Mouse (Mus musculus): Measurements from ENCODE around the gene Kctd11. TPM values are rescaled to one million over a fixed set of nuclear protein-coding genes. Genes with fewer than 3 reads are reported as not detected.
A peak's percentile ranks its signal among the peaks of the same experiment; 100 is the strongest.
"Not testable (repeated sequence)": the region's sequence is repeated elsewhere in the genome, so short reads cannot be mapped to it uniquely, and the experiment has no call there.

Gene Kctd11
- total and polyA plus RNA-seq, 3 experiments: 1.8 to 3.9 (median 2.1) TPM

DNA sequence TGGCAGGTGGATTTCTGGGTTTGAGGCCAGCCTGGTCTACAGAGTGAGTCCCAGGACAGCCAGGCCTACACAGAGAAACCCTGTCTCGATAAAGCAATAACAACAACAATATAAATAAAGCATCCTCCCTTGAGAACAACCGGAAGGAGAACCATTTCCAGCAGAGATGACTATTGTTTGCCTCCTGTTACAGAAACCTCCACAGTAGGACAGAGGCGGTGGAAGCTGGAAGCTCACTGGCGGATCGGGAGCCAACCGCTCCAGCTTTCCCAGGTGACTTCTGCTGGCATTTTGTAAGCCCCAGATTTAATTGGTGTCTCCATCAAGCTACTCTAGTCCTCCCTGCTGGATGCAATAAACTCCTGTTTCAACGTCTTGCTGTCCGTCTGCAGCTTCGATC is 15.6 kb downstream of the Kctd11 start:
- Histone ChIP-seq H3K27ac (ENCODE audit: insufficient read depth, low read depth) (no peak overlapping the region), H3K4me2 (ENCODE audit: insufficient read depth, low read depth, poor library complexity, severe bottlenecking) (no peak overlapping the region), H3K79me2 (replicated peaks; ENCODE audit: control insufficient read depth, extremely low read depth, insufficient read depth, poor library complexity, severe bottlenecking) (no peaks in the 10 kb centered on the region), H3K27me3 (replicated peaks) (peaks cover 23% of the 10 kb centered on the region), H3K4me3 (replicated peaks in 1 of 3; ENCODE audit: low read depth in 2 of 3, low read length in 2 of 3, poor library complexity in 1 of 3) (no peak overlapping the region), H3K9ac (ENCODE audit: insufficient read depth, low read depth) (no peak overlapping the region), H3K4me1 (ENCODE audit: control insufficient read depth in 1 of 2, insufficient read depth in 2 of 2) (peaks cover 0 to 3% of the 10 kb centered on the region in 2 experiments; a peak in 1 of 4 replicates), H3K9me3 (replicated peaks; ENCODE audit: low read length) (no peaks in the 10 kb centered on the region), H3K36me3 (replicated peaks in 1 of 2; ENCODE audit: control insufficient read depth in 1 of 2, insufficient read depth in 1 of 2, low read length in 1 of 2) (no peaks in the 10 kb centered on the region)
- TF ChIP-seq JUN (IDR thresholded peaks at IDR 0.05; ENCODE audit: insufficient read depth, low read depth, low read length) (no peak), USF1 (IDR thresholded peaks at IDR 0.05; ENCODE audit: low read depth, low read length) (no peak), MXI1 (IDR thresholded peaks at IDR 0.05; ENCODE audit: low read depth, low read length) (no peak), SMC3 (IDR thresholded peaks at IDR 0.05; ENCODE audit: low read depth, low read length) (no peak), SIN3A (IDR thresholded peaks at IDR 0.05; ENCODE audit: low read length) (no peak), POLR2AphosphoS2 (IDR thresholded peaks at IDR 0.05; ENCODE audit: low read depth, low read length) (no peak), RCOR1 (conservative IDR thresholded peaks at IDR 0.05; ENCODE audit: low read depth, low read length) (no peak), MAX (IDR thresholded peaks at IDR 0.05; ENCODE audit: low read length) (no peak), HCFC1 (IDR thresholded peaks at IDR 0.05; ENCODE audit: low read depth, low read length) (no peak), ZC3H11A (IDR thresholded peaks at IDR 0.05; ENCODE audit: low read depth, low read length) (no peak), ZNF384 (IDR thresholded peaks at IDR 0.05; ENCODE audit: low read depth, low read length) (no peak), BHLHE40 (IDR thresholded peaks at IDR 0.05; ENCODE audit: low read depth, low read length) (no peak), GABPA (IDR thresholded peaks at IDR 0.05; ENCODE audit: insufficient replicate concordance, low read depth, low read length) (no peak)
- DNase-seq (ENCODE audit: extremely low read depth): no peak
- in situ Hi-C loops (cut with MboI; ENCODE audit: low pct_ligation_motif_present, low pct_unique_long_range_greater_than_20kb, low sequenced_read_pairs) (no loop called here), dilution Hi-C loops (cut with MboI; ENCODE audit: extremely low pct_ligation_motif_present, extremely low pct_unique_long_range_greater_than_20kb, low sequenced_read_pairs) (no loop called here)

DNA sequence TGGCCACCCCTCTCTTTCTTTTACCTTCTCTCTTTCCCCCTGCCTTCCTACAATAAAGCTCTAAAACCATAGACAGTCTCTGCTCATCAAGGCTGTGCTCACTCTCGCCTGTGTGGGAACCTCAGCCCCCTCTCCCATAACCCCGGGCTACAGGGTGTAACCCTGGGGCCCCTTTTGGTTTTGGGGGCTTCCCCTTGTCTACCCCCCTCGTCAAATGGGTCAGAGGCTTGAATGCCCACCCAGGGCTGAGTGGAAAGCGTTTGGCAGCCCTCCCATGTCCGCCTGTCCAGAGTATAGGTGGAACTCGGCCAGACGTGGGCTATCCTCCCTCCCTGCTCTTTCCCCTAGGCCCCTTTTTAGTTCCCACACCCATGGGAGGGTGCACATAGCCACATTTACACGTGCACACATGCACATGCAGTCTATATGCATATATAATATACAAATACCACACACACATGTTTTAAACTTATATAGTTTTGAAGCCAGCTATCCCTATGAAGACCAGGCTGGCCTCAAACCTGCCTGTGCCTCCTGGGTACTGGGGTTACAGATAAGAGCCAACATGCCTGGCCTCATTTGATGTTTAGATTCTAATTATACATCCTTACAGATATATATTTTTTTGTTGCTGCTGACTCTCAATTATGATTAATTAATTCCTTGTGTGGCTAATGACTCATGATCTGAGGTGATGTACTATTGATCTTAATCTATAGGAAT is 16.9 kb downstream of the Kctd11 start:
- no peak overlapping the region for H3K4me2 ChIP-seq (ENCODE audit: insufficient read depth, low read depth, poor library complexity, severe bottlenecking)
- peaks cover 25% of the 10 kb centered on the region for H3K27me3 ChIP-seq (replicated peaks)
- no peaks in the 10 kb centered on the region for H3K36me3 ChIP-seq (replicated peaks in 1 of 2; ENCODE audit: control insufficient read depth in 1 of 2, insufficient read depth in 1 of 2, low read length in 1 of 2)
- in situ Hi-C loops (cut with MboI; ENCODE audit: low pct_ligation_motif_present, low pct_unique_long_range_greater_than_20kb, low sequenced_read_pairs): no loop called here
- no peaks in the 10 kb centered on the region for H3K4me1 ChIP-seq (ENCODE audit: control insufficient read depth in 1 of 2, insufficient read depth in 2 of 2)
- H3K27ac ChIP-seq (ENCODE audit: insufficient read depth, low read depth): no peak overlapping the region
- no peak overlapping the region for H3K4me3 ChIP-seq (replicated peaks in 1 of 3; ENCODE audit: low read depth in 2 of 3, low read length in 2 of 3, poor library complexity in 1 of 3)
- dilution Hi-C loops (cut with MboI; ENCODE audit: extremely low pct_ligation_motif_present, extremely low pct_unique_long_range_greater_than_20kb, low sequenced_read_pairs): no loop called here
- TF ChIP-seq BHLHE40 (IDR thresholded peaks at IDR 0.05; ENCODE audit: low read depth, low read length) (0 out of 2 replicates have a peak, but pooled peaks have one; percentile 26), MEF2A (IDR thresholded peaks at IDR 0.05; ENCODE audit: borderline replicate concordance, low read depth, low read length) (no peak)
- no peak for DNase-seq (ENCODE audit: extremely low read depth)
- no peaks in the 10 kb centered on the region for H3K9me3 ChIP-seq (replicated peaks; ENCODE audit: low read length)
- no peaks in the 10 kb centered on the region for H3K79me2 ChIP-seq (replicated peaks; ENCODE audit: control insufficient read depth, extremely low read depth, insufficient read depth, poor library complexity, severe bottlenecking)
- H3K9ac ChIP-seq (ENCODE audit: insufficient read depth, low read depth): no peak overlapping the region

- H3K79me2 ChIP-seq (replicated peaks; ENCODE audit: control insufficient read depth, extremely low read depth, insufficient read depth, poor library complexity, severe bottlenecking); H3K36me3 ChIP-seq (replicated peaks in 1 of 2; ENCODE audit: control insufficient read depth in 1 of 2, insufficient read depth in 1 of 2, low read length in 1 of 2); H3K9ac ChIP-seq (ENCODE audit: insufficient read depth, low read depth); in situ Hi-C loops (cut with MboI; ENCODE audit: low pct_ligation_motif_present, low pct_unique_long_range_greater_than_20kb, low sequenced_read_pairs); H3K4me2 ChIP-seq (ENCODE audit: insufficient read depth, low read depth, poor library complexity, severe bottlenecking); H3K9me3 ChIP-seq (replicated peaks; ENCODE audit: low read length); dilution Hi-C loops (cut with MboI; ENCODE audit: extremely low pct_ligation_motif_present, extremely low pct_unique_long_range_greater_than_20kb, low sequenced_read_pairs); H3K4me1 ChIP-seq (ENCODE audit: control insufficient read depth in 1 of 2, insufficient read depth in 2 of 2); DNase-seq (ENCODE audit: extremely low read depth); H3K27ac ChIP-seq (ENCODE audit: insufficient read depth, low read depth); H3K4me3 ChIP-seq (replicated peaks in 1 of 3; ENCODE audit: low read depth in 2 of 3, low read length in 2 of 3, poor library complexity in 1 of 3): not testable (repeated sequence)
- H3K27me3 ChIP-seq (replicated peaks): peaks cover 22% of the 10 kb centered on the region
Observed at GRCm38 (mm10) chr11:69863729-69864128, 17.5 kb downstream of the Kctd11 start.
